Mouse (Mus musculus) small intestine, adult 2 months (tissue): ENCODE measurements around the gene Ubap2l.

Source experiments
- CTCF ChIP-seq: fragments of 200-500 bp; IDR thresholded peaks from 2 replicates; pipeline ENCODE4 v1.5.1; 2012; ENCODE audit warnings: low read depth, mild to moderate bottlenecking, control low read depth, inconsistent platforms, low read length, moderate library complexity, mixed read lengths; ENCODE audit not compliant: insufficient replicate concordance, insufficient read length; ENCODE audit errors: extremely low read depth
- POLR2A ChIP-seq: fragments of 200-500 bp; IDR thresholded peaks from 2 replicates; pipeline ENCODE4 v1.6.1; 2012; ENCODE audit warnings: low read depth, mild to moderate bottlenecking, control low read depth, inconsistent platforms, low read length, moderate library complexity

DNA sequence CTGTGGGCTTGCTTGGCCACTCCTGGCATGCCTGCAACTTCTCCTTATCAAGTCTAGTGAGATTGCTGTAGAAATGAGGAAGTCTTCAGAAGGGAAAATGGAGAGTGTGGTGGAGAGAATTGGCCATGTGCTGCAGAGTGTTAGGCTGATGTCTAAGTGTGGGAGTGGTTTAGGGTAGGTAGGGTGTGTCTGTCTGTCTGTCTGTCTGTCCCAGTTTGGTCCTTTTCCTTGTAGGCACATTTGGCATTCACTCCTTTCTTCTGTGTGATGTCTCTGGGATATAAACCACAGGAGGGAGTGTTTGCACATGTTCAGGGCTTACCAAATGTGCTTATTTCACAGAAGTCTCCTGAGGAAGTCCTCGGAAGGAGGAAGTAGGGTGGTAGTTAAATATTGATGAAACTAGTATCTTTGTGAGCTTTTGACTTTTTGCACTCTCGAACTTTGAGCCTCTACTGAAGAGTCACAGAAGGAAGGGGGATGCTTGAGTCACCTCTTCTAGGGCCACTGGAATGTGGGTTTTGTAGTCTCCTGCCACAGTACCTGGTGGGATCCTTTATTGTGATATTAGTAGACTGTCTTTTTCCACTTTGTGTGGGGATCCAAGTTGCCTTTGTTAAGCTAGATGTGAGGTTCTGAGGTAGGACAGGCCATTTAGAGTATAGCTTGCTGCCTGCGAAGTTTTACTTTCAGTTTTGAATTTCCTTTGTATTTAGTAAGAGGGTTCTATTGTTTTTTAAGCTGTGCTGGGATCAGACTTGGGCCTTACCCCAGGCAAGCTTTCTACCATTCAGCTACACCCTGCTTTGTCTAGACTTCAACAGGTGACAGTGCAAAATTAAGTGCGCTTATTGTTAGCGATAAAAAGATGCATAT, 29.2 kb upstream of the Ubap2l start:
- TF ChIP-seq POLR2A (no peak), CTCF (no peak)
